Mouse (Mus musculus) small intestine, adult 2 months (tissue): ENCODE results near the gene Stx8.

ENCODE experiments used
- CTCF ChIP-seq: fragments of 200-500 bp; IDR thresholded peaks from 2 replicates; pipeline ENCODE4 v1.5.1; 2012; ENCODE audit warnings: low read depth, mild to moderate bottlenecking, control low read depth, inconsistent platforms, low read length, moderate library complexity, mixed read lengths; ENCODE audit not compliant: insufficient replicate concordance, insufficient read length; ENCODE audit errors: extremely low read depth
- POLR2A ChIP-seq: fragments of 200-500 bp; IDR thresholded peaks from 2 replicates; pipeline ENCODE4 v1.6.1; 2012; ENCODE audit warnings: low read depth, mild to moderate bottlenecking, control low read depth, inconsistent platforms, low read length, moderate library complexity

DNA sequence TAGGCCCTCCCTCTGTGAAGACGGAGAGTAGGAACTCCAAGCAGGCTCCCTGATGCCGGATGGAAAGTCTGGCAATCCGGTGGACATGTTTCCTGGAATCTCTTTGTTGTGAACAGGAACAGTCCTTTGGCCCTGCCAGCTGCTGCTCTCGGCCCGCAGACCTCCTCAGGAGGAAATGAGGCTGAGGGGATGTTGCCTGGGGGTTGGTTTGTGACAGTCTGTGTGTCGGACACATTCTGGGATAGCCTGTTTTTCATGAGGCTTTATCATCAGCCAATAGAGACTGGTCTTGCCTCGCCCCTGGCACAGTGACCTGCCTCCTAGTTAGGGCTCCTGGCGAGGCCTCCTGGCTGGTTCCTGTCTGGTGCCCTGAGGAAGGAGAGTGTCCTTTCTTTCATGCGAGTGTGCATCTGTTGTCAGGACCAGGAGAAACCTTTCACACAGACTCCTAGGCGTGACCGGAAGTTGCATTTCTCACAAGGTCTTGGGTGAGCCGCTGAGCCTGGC is 222.8 kb downstream of the Stx8 start:
- no peak for TF ChIP-seq POLR2A
- TF ChIP-seq CTCF, result no peak
